Mouse (Mus musculus): ENCODE measurements around the gene Scn5a. TPM values are rescaled to one million over a fixed set of nuclear protein-coding genes. Genes with fewer than 3 reads are reported as not detected.

The Scn5a gene
- polyA plus RNA-seq, 1 experiment from 2014 or later, result 0.22 TPM

GRCm38 (mm10) chr9:119474717-119475611, 103.9 kb downstream of the Scn5a start:
- DNase-seq (ENCODE audit: low spot score), result no peak
- no peak overlapping the region for H3K27ac ChIP-seq (ENCODE audit: low read depth, low read length)
- ATAC-seq (replicated peaks; ENCODE audit: low FRiP score), result peak; percentile 32; the same call in 1 of the 2 replicates
- H3K9me3 ChIP-seq (ENCODE audit: control insufficient read depth, low read length), result no peaks in the 10 kb centered on the region
- WGBS, result 54% methylated on average over 15 of the region's 15 CpGs
- H3K9ac ChIP-seq (ENCODE audit: low read depth, low read length), result no peak overlapping the region
- peaks cover 3% of the 10 kb centered on the region for H3K4me1 ChIP-seq (replicated peaks; ENCODE audit: control insufficient read depth, insufficient read depth, low read length)
- no peak overlapping the region for H3K4me2 ChIP-seq
- H3K36me3 ChIP-seq (ENCODE audit: control insufficient read depth, insufficient read depth, low read length), result no peaks in the 10 kb centered on the region
- no peaks in the 10 kb centered on the region for H3K27me3 ChIP-seq (replicated peaks; ENCODE audit: control insufficient read depth, insufficient read depth, low read length)
- no peak overlapping the region for H3K4me3 ChIP-seq (ENCODE audit: low read depth, low read length)

GRCm38 (mm10) chr9:119473608-119474164, 105.1 kb downstream of the Scn5a start:
- no peaks in the 10 kb centered on the region for H3K36me3 ChIP-seq (ENCODE audit: control insufficient read depth, insufficient read depth, low read length)
- 76% methylated on average over 9 of the region's 9 CpGs for WGBS
- H3K4me1 ChIP-seq (replicated peaks; ENCODE audit: control insufficient read depth, insufficient read depth, low read length), result peaks cover 12% of the 10 kb centered on the region
- ATAC-seq (replicated peaks; ENCODE audit: low FRiP score), result no peak
- no peak overlapping the region for H3K27ac ChIP-seq (ENCODE audit: low read depth, low read length)
- DNase-seq (ENCODE audit: low spot score), result no peak
- H3K4me3 ChIP-seq (ENCODE audit: low read depth, low read length), result no peak overlapping the region
- H3K9me3 ChIP-seq (ENCODE audit: control insufficient read depth, low read length), result no peaks in the 10 kb centered on the region
- H3K27me3 ChIP-seq (replicated peaks; ENCODE audit: control insufficient read depth, insufficient read depth, low read length), result no peaks in the 10 kb centered on the region
- H3K4me2 ChIP-seq, result no peak overlapping the region
- no peak overlapping the region for H3K9ac ChIP-seq (ENCODE audit: low read depth, low read length)

DNA sequence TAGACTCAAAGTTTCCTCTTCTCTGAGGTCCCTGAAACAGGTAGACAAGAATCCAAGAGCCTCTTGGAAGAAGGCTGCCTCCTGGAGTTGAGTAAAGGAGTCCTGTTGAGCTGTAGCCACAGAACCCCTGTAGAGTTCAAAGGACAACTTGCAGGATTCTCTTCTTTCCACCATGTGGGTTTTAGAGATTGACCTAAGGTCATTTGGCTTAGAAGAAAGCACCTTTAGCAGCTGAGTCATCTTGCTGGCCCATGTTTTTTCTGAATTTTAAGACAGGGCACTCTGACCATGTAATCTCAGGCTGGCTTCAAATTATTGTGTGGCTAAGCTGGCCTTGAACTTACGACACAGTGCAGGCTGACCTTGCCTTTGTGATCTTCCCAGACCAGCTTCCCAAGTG, 105.8 kb downstream of the Scn5a start:
- DNase-seq (ENCODE audit: low spot score) (no peak), ATAC-seq (replicated peaks; ENCODE audit: low FRiP score) (no peak)
- no peak overlapping the region for H3K4me2 ChIP-seq
- no peaks in the 10 kb centered on the region for H3K36me3 ChIP-seq (ENCODE audit: control insufficient read depth, insufficient read depth, low read length)
- no peak overlapping the region; the same call in 1 of the 2 replicates for H3K27ac ChIP-seq (ENCODE audit: low read depth, low read length)
- H3K27me3 ChIP-seq (replicated peaks; ENCODE audit: control insufficient read depth, insufficient read depth, low read length), result no peaks in the 10 kb centered on the region
- H3K9ac ChIP-seq (ENCODE audit: low read depth, low read length), result no peak overlapping the region
- peaks cover 12% of the 10 kb centered on the region for H3K4me1 ChIP-seq (replicated peaks; ENCODE audit: control insufficient read depth, insufficient read depth, low read length)
- 88% methylated on average over 1 of the region's 1 CpGs for WGBS
- no peak overlapping the region for H3K4me3 ChIP-seq (ENCODE audit: low read depth, low read length)
- H3K9me3 ChIP-seq (ENCODE audit: control insufficient read depth, low read length), result no peaks in the 10 kb centered on the region

DNA sequence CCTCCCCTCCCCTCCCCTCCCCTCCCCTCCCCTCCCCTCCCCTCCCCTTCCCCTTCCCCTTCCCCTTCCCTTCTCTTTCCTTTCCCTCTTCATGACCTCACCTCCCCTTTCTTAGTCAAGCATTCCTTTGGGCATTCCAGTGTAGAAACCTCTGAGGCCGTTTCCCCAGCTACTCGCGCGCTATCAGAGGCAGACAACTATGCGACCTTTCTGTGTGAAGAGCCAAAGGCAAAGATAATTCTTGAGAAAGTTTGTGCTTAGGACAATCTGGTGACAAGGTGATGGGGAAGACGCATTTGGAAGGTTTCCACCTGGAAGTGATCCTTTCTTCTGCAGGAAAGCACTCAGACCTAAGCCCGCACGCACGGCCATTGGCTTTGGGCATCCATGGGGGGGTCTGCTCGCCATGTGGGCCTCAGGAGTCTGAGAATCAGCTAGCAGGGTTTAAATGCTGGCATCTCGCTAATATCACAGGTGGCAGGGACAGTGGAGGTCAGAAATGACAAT, 106.4 kb downstream of the Scn5a start:
- no peak overlapping the region for H3K4me3 ChIP-seq (ENCODE audit: low read depth, low read length)
- H3K9ac ChIP-seq (ENCODE audit: low read depth, low read length), result no peak overlapping the region
- no peak overlapping the region for H3K4me2 ChIP-seq
- no peaks in the 10 kb centered on the region; the same call in 1 of the 2 replicates for H3K36me3 ChIP-seq (ENCODE audit: control insufficient read depth, insufficient read depth, low read length)
- ATAC-seq (replicated peaks; ENCODE audit: low FRiP score) (no peak), DNase-seq (ENCODE audit: low spot score) (no peak)
- WGBS, result 70% methylated on average over 11 of the region's 11 CpGs
- no peaks in the 10 kb centered on the region for H3K27me3 ChIP-seq (replicated peaks; ENCODE audit: control insufficient read depth, insufficient read depth, low read length)
- no peak overlapping the region; the same call in 1 of the 2 replicates for H3K27ac ChIP-seq (ENCODE audit: low read depth, low read length)
- H3K4me1 ChIP-seq (replicated peaks; ENCODE audit: control insufficient read depth, insufficient read depth, low read length), result peaks cover 12% of the 10 kb centered on the region
- no peaks in the 10 kb centered on the region for H3K9me3 ChIP-seq (ENCODE audit: control insufficient read depth, low read length)

DNA sequence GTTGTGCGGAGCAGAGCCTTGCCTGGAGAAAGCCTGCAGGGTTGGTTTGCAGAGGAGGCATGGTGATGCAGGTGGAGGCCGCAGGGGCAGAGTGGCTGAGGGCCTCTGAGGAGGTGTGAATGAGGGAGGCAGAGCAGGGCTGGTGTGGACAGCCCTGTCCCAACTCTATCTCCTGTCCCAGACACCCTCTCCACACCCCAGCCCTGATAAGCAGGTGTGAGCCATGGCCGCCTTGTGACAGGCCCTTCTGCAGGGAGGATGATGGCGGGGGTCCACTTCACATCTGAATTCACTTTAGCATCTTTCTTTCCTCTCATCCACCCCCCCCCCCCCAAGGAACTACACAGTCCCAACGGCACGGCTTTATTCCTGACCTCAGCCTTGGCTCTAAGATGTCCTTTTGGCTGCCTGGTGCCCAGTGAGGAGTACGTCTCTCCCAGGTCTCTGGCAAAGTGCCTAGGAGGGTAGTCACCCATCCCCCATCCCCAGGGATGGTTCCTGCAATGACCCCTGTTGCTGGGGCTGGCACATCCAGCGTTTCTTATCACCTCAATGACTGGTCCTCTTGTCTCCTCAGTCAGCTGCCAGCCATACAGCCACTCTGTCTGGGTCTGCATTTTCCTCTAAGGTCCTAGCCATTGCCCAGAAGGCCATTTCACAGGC, 109.0 kb downstream of the Scn5a start:
- Histone ChIP-seq H3K36me3 (ENCODE audit: control insufficient read depth, insufficient read depth, low read length) (peaks cover 10% of the 10 kb centered on the region), H3K4me1 (replicated peaks; ENCODE audit: control insufficient read depth, insufficient read depth, low read length) (peaks cover 12% of the 10 kb centered on the region), H3K27ac (ENCODE audit: low read depth, low read length) (no peak overlapping the region), H3K4me3 (ENCODE audit: low read depth, low read length) (no peak overlapping the region), H3K9me3 (ENCODE audit: control insufficient read depth, low read length) (no peaks in the 10 kb centered on the region), H3K27me3 (replicated peaks; ENCODE audit: control insufficient read depth, insufficient read depth, low read length) (no peaks in the 10 kb centered on the region), H3K4me2 (no peak overlapping the region), H3K9ac (ENCODE audit: low read depth, low read length) (no peak overlapping the region)
- peak; percentile 93 for ATAC-seq (replicated peaks; ENCODE audit: low FRiP score)
- DNase-seq (ENCODE audit: low spot score), result no peak
- WGBS, result 57% methylated on average over 8 of the region's 8 CpGs

- Histone ChIP-seq H3K36me3 (ENCODE audit: control insufficient read depth, insufficient read depth, low read length) (peaks cover 33% of the 10 kb centered on the region), H3K4me1 (replicated peaks; ENCODE audit: control insufficient read depth, insufficient read depth, low read length) (peaks cover 12% of the 10 kb centered on the region), H3K27ac (ENCODE audit: low read depth, low read length) (no peak overlapping the region), H3K4me3 (ENCODE audit: low read depth, low read length) (no peak overlapping the region), H3K9me3 (ENCODE audit: control insufficient read depth, low read length) (no peaks in the 10 kb centered on the region), H3K4me2 (no peak overlapping the region), H3K27me3 (replicated peaks; ENCODE audit: control insufficient read depth, insufficient read depth, low read length) (no peaks in the 10 kb centered on the region), H3K9ac (ENCODE audit: low read depth, low read length) (no peak overlapping the region)
- no peak for DNase-seq (ENCODE audit: low spot score)
- no peak for ATAC-seq (replicated peaks; ENCODE audit: low FRiP score)
- 73% methylated on average over 7 of the region's 7 CpGs for WGBS
Observed at GRCm38 (mm10) chr9:119465595-119465994, 113.2 kb downstream of the Scn5a start.

DNA sequence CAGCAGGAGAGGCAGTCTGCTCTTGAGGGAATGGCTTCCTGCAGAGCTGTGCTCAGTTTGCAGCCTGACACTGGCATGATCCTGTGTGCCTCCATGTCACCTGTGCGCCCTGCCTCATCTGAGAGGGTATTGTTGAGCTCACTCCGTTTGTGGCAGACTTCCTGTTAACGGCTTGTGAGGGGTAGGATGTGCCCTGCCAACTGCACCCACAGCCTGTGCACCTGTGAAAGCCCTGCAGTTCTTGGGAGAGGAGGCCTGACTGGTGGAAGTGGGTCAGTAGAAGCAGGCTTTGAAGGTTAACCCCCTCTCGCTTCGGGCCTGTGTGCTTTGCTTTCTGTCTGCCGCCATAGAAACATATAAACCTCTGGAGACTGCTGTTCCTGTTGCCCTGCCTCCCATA, 113.8 kb downstream of the Scn5a start:
- ATAC-seq (replicated peaks; ENCODE audit: low FRiP score), result no peak
- H3K9me3 ChIP-seq (ENCODE audit: control insufficient read depth, low read length), result no peaks in the 10 kb centered on the region
- peaks cover 33% of the 10 kb centered on the region for H3K36me3 ChIP-seq (ENCODE audit: control insufficient read depth, insufficient read depth, low read length)
- WGBS, result 87% methylated on average over 6 of the region's 6 CpGs
- no peak overlapping the region for H3K4me3 ChIP-seq (ENCODE audit: low read depth, low read length)
- H3K9ac ChIP-seq (ENCODE audit: low read depth, low read length), result no peak overlapping the region
- no peak for DNase-seq (ENCODE audit: low spot score)
- H3K4me1 ChIP-seq (replicated peaks; ENCODE audit: control insufficient read depth, insufficient read depth, low read length), result peaks cover 10% of the 10 kb centered on the region
- no peak overlapping the region for H3K27ac ChIP-seq (ENCODE audit: low read depth, low read length)
- H3K27me3 ChIP-seq (replicated peaks; ENCODE audit: control insufficient read depth, insufficient read depth, low read length), result no peaks in the 10 kb centered on the region
- H3K4me2 ChIP-seq, result no peak overlapping the region

- H3K27ac ChIP-seq (ENCODE audit: low read depth, low read length), result no peak overlapping the region
- no peaks in the 10 kb centered on the region for H3K9me3 ChIP-seq (ENCODE audit: control insufficient read depth, low read length)
- ATAC-seq (replicated peaks; ENCODE audit: low FRiP score), result 0 out of 2 replicates have a peak, but pooled peaks have one; percentile 48
- DNase-seq (ENCODE audit: low spot score), result no peak
- H3K4me1 ChIP-seq (replicated peaks; ENCODE audit: control insufficient read depth, insufficient read depth, low read length), result no peaks in the 10 kb centered on the region
- no peak overlapping the region for H3K9ac ChIP-seq (ENCODE audit: low read depth, low read length)
- no peak overlapping the region for H3K4me3 ChIP-seq (ENCODE audit: low read depth, low read length)
- peaks cover 27% of the 10 kb centered on the region for H3K36me3 ChIP-seq (ENCODE audit: control insufficient read depth, insufficient read depth, low read length)
- no peaks in the 10 kb centered on the region for H3K27me3 ChIP-seq (replicated peaks; ENCODE audit: control insufficient read depth, insufficient read depth, low read length)
- WGBS, result 53% methylated on average over 8 of the region's 8 CpGs
- no peak overlapping the region for H3K4me2 ChIP-seq
Observed at GRCm38 (mm10) chr9:119460410-119460809, 118.4 kb downstream of the Scn5a start.
